Mouse (Mus musculus): ENCODE data around the gene Gin1.

DNA sequence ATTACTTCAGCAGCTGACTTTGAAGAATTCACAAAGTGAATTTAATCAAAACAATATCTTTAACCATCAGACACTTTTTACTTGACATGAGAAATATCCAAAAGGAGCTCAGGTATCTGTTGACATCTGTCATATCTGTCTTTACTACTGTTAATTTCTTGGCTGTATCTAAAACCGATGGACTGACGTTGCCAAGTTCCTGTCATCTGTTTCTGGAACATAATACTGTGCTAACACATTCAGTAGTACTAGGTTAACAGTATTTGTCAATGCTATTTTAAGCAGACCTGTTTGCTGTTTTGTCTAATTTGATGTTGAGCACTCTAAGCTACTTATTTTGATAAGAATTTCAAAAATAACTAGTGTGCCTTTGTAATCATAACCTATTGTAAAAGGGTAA lies 18.5 kb downstream of the Gin1 start:
- TF ChIP-seq FLI1 (IDR thresholded peaks at IDR 0.05; ENCODE audit: low read length) (no peak), GATA1 (IDR thresholded peaks at IDR 0.05; ENCODE audit: borderline replicate concordance, low read length) (no peak)

Measured in megakaryocyte, embryonic 14.5 days (primary cell).